Mouse (Mus musculus): ENCODE data around the gene Jag2.

Jag2 gene

GRCm38 (mm10) chr12:112900641-112901040, 28.9 kb downstream of the Jag2 start:
- no peak for DNase-seq (ENCODE audit: low spot score in 2 of 2)

- DNase-seq (ENCODE audit: low spot score in 2 of 2), result no peak
These were observed 30.6 kb downstream of the Jag2 start for GRCm38 (mm10) chr12:112898960-112899359.

- no peak for DNase-seq (ENCODE audit: low spot score in 2 of 2)
These were observed 31.2 kb downstream of the Jag2 start for GRCm38 (mm10) chr12:112898351-112898750.

GRCm38 (mm10) chr12:112897522-112898212, 31.9 kb downstream of the Jag2 start:
- DNase-seq (ENCODE audit: low spot score in 2 of 2), result no peak

GRCm38 (mm10) chr12:112894969-112895368, 34.6 kb downstream of the Jag2 start:
- DNase-seq (ENCODE audit: low spot score in 2 of 2), result no peak

GRCm38 (mm10) chr12:112894303-112894884, 35.2 kb downstream of the Jag2 start:
- no peak for DNase-seq (ENCODE audit: low spot score in 2 of 2)

- DNase-seq (ENCODE audit: low spot score in 2 of 2), result no peak
These were observed 44.1 kb downstream of the Jag2 start for GRCm38 (mm10) chr12:112885465-112885864.

GRCm38 (mm10) chr12:112881301-112881815, 48.2 kb downstream of the Jag2 start:
- DNase-seq (ENCODE audit: low spot score in 2 of 2), result no peak

GRCm38 (mm10) chr12:112880661-112881060, 48.9 kb downstream of the Jag2 start:
- DNase-seq (ENCODE audit: low spot score in 2 of 2), result no peak

GRCm38 (mm10) chr12:112879731-112880130, 49.8 kb downstream of the Jag2 start:
- no peak for DNase-seq (ENCODE audit: low spot score in 2 of 2)

GRCm38 (mm10) chr12:112877607-112878020, 52.0 kb downstream of the Jag2 start:
- DNase-seq (ENCODE audit: low spot score in 2 of 2), result peak; percentile 71 to 80

- DNase-seq (ENCODE audit: low spot score in 2 of 2), result no peak
These were observed 52.5 kb downstream of the Jag2 start for GRCm38 (mm10) chr12:112877073-112877576.

GRCm38 (mm10) chr12:112876332-112877072, 53.1 kb downstream of the Jag2 start:
- DNase-seq (ENCODE audit: low spot score in 2 of 2), result peak; percentile 67 to 73

- peak; percentile 79 to 93 for DNase-seq (ENCODE audit: low spot score in 2 of 2)
These were observed 54.2 kb downstream of the Jag2 start for GRCm38 (mm10) chr12:112875225-112876013.

GRCm38 (mm10) chr12:112874199-112874598, 55.4 kb downstream of the Jag2 start:
- peak; percentile 59 to 61 for DNase-seq (ENCODE audit: low spot score in 2 of 2)

- DNase-seq (ENCODE audit: low spot score in 2 of 2), result peak; percentile 65 to 72
These were observed 56.0 kb downstream of the Jag2 start for GRCm38 (mm10) chr12:112873452-112874190.

GRCm38 (mm10) chr12:112872991-112873390, 56.6 kb downstream of the Jag2 start:
- DNase-seq (ENCODE audit: low spot score in 2 of 2), result no peak

GRCm38 (mm10) chr12:112871272-112871671, 58.3 kb downstream of the Jag2 start:
- DNase-seq (ENCODE audit: low spot score in 2 of 2), result no peak

- DNase-seq (ENCODE audit: low spot score in 2 of 2), result peak in 1 of 2 experiments; percentile 50
These were observed 58.8 kb downstream of the Jag2 start for GRCm38 (mm10) chr12:112870775-112871174.

- DNase-seq (ENCODE audit: low spot score in 2 of 2), result no peak
These were observed 59.8 kb downstream of the Jag2 start for GRCm38 (mm10) chr12:112869783-112870204.
